ENCODE assay signal across 8 mouse cellular contexts in genomic region chr10:75872025-75872914, GRCm38 (mm10). TPM values are rescaled to one million over a fixed set of nuclear protein-coding genes. Genes with fewer than 3 reads are reported as not detected.
DNase-seq lines count a peak whose midpoint lies in the region; ATAC-seq and TF ChIP-seq lines count a peak whose summit lies in the region.

No protein-coding gene starts in this region.

- TF ChIP-seq POLR2A in olfactory bulb, adult 2 months (IDR thresholded peaks at IDR 0.05; ENCODE audit: insufficient read depth, low read depth, low read length) = peak; percentile 26; the same call in 1 of the 2 replicates

- WGBS in lung, embryonic 14.5 days = 34% methylated on average over 10 of the region's 10 CpGs
- WGBS in forebrain, embryonic 10.5 days = 37% methylated on average over 10 of the region's 10 CpGs
- 41% methylated on average over 10 of the region's 10 CpGs for WGBS in limb, embryonic 13.5 days
- WGBS in olfactory bulb, adult 2 months = 38% methylated on average over 10 of the region's 10 CpGs

- 0 out of 2 replicates have a peak overlapping the region, but pooled peaks have one; percentile 63 for H3K27ac ChIP-seq in lung, embryonic 14.5 days (ENCODE audit: low read depth)
- H3K27ac ChIP-seq in forebrain, embryonic 10.5 days = peak overlapping the region; percentile 90
- no peak overlapping the region for H3K27ac ChIP-seq in limb, embryonic 13.5 days
- H3K27ac ChIP-seq in olfactory bulb, adult 2 months (ENCODE audit: insufficient read depth, low read depth, low read length) = peak overlapping the region; percentile 53

- peak overlapping the region; percentile 61 for H3K4me2 ChIP-seq in lung, embryonic 14.5 days
- H3K4me2 ChIP-seq in limb, embryonic 13.5 days (replicated peaks) = peak overlapping the region; percentile 69

- H3K9me3 ChIP-seq in lung, embryonic 14.5 days (ENCODE audit: low read depth, low read length) = no peaks in the 10 kb centered on the region
- H3K9me3 ChIP-seq in forebrain, embryonic 10.5 days = no peaks in the 10 kb centered on the region
- no peaks in the 10 kb centered on the region for H3K9me3 ChIP-seq in limb, embryonic 13.5 days

- H3K4me3 ChIP-seq in lung, embryonic 14.5 days (ENCODE audit: low read depth, low read length) = peak overlapping the region; percentile 30
- H3K4me3 ChIP-seq in forebrain, embryonic 10.5 days = peak overlapping the region; percentile 52
- H3K4me3 ChIP-seq in limb, embryonic 13.5 days = peak overlapping the region; percentile 38
- peak overlapping the region; percentile 46 for H3K4me3 ChIP-seq in olfactory bulb, adult 2 months (ENCODE audit: insufficient read depth, low read depth, low read length)

- no peaks in the 10 kb centered on the region for H3K36me3 ChIP-seq in lung, embryonic 14.5 days (ENCODE audit: insufficient read depth)
- H3K36me3 ChIP-seq in forebrain, embryonic 10.5 days (replicated peaks) = no peaks in the 10 kb centered on the region
- no peaks in the 10 kb centered on the region for H3K36me3 ChIP-seq in limb, embryonic 13.5 days

- no peak for DNase-seq in lung, embryonic 14.5 days
- no peak for DNase-seq in lung, adult 18-20 months
- DNase-seq in forebrain, embryonic 10.5 days (ENCODE audit: extremely low spot score, low spot score) = no peak
- no peak for DNase-seq in embryo, embryonic 10 days (ENCODE audit: low spot score)
- DNase-seq in spleen, adult 18-20 months = no peak
- DNase-seq in urinary bladder, postnatal 10 days (ENCODE audit: low spot score) = no peak

- no peaks in the 10 kb centered on the region for H3K27me3 ChIP-seq in lung, embryonic 14.5 days (ENCODE audit: insufficient read depth, low read length)
- H3K27me3 ChIP-seq in forebrain, embryonic 10.5 days (ENCODE audit: poor library complexity, severe bottlenecking) = no peaks in the 10 kb centered on the region
- no peaks in the 10 kb centered on the region for H3K27me3 ChIP-seq in limb, embryonic 13.5 days

- no peak for TF ChIP-seq CTCF in lung, embryonic 14.5 days (IDR thresholded peaks at IDR 0.05; ENCODE audit: low read depth)
- TF ChIP-seq CTCF in olfactory bulb, adult 2 months (IDR thresholded peaks at IDR 0.05; ENCODE audit: insufficient read depth, low read depth, low read length) = no peak

- ATAC-seq in lung, embryonic 14.5 days (ENCODE audit: insufficient read depth) = peak; percentile 3; the same call in 1 of the 2 replicates
- ATAC-seq in limb, embryonic 13.5 days (ENCODE audit: low FRiP score, low read depth) = no peak

- no peaks in the 10 kb centered on the region for H3K4me1 ChIP-seq in lung, embryonic 14.5 days (ENCODE audit: insufficient read depth)
- peaks cover 26% of the 10 kb centered on the region for H3K4me1 ChIP-seq in forebrain, embryonic 10.5 days
- peaks cover 10% of the 10 kb centered on the region for H3K4me1 ChIP-seq in limb, embryonic 13.5 days
- H3K4me1 ChIP-seq in olfactory bulb, adult 2 months (ENCODE audit: control insufficient read depth, insufficient read depth, low read length) = 0 out of 2 replicates have a peak, but pooled peaks cover 2% of the 10 kb centered on the region

- peak overlapping the region; percentile 32; the same call in 1 of the 2 replicates for H3K9ac ChIP-seq in lung, embryonic 14.5 days
- peak overlapping the region; percentile 58; the same call in 1 of the 2 replicates for H3K9ac ChIP-seq in limb, embryonic 13.5 days

RNA-seq across cellular contexts. Expression of gene Mif, which starts 12.2 kb away (rescaled TPM):
- 2,116 and 2,356 TPM in 2 replicates for polyA plus RNA-seq in lung, embryonic 14.5 days (2014; fragmentation: Nextera tagmentation; extraction: Ambion mirVana)
- polyA plus RNA-seq in forebrain, embryonic 10.5 days (2016; fragmentation: Nextera tagmentation; extraction: Ambion mirVana) = 3,631 and 3,763 TPM in 2 replicates
- polyA plus RNA-seq in limb, embryonic 13.5 days (2015; fragmentation: Nextera tagmentation; extraction: Ambion mirVana) = 1,677 and 1,740 TPM in 2 replicates
- not detected in 2 replicates for polyA plus RNA-seq in olfactory bulb, adult 2 months (2012; ENCODE audit: insufficient read depth, insufficient read length, low replicate concordance, missing spikeins)

RNA-seq across cellular contexts. Expression of gene Derl3, which starts 20.9 kb away (rescaled TPM):
- polyA plus RNA-seq in lung, embryonic 14.5 days (2014; fragmentation: Nextera tagmentation; extraction: Ambion mirVana) = 1.9 and 2.0 TPM in 2 replicates
- polyA plus RNA-seq in forebrain, embryonic 10.5 days (2016; fragmentation: Nextera tagmentation; extraction: Ambion mirVana) = 1.8 and 2.4 TPM in 2 replicates
- 3.4 and 3.7 TPM in 2 replicates for polyA plus RNA-seq in limb, embryonic 13.5 days (2015; fragmentation: Nextera tagmentation; extraction: Ambion mirVana)
- not detected in 2 replicates for polyA plus RNA-seq in olfactory bulb, adult 2 months (2012; ENCODE audit: insufficient read depth, insufficient read length, low replicate concordance, missing spikeins)

RNA-seq across cellular contexts. Expression of gene Gstt2, which starts 35.0 kb away (rescaled TPM):
- 28.0 and 29.8 TPM in 2 replicates for polyA plus RNA-seq in lung, embryonic 14.5 days (2014; fragmentation: Nextera tagmentation; extraction: Ambion mirVana)
- polyA plus RNA-seq in forebrain, embryonic 10.5 days (2016; fragmentation: Nextera tagmentation; extraction: Ambion mirVana) = 7.3 and 8.3 TPM in 2 replicates
- polyA plus RNA-seq in limb, embryonic 13.5 days (2015; fragmentation: Nextera tagmentation; extraction: Ambion mirVana) = 12.7 and 13.8 TPM in 2 replicates
- not detected in 2 replicates for polyA plus RNA-seq in olfactory bulb, adult 2 months (2012; ENCODE audit: insufficient read depth, insufficient read length, low replicate concordance, missing spikeins)

RNA-seq across cellular contexts. Expression of gene Smarcb1, which starts 49.1 kb away (rescaled TPM):
- 199 and 219 TPM in 2 replicates for polyA plus RNA-seq in lung, embryonic 14.5 days (2014; fragmentation: Nextera tagmentation; extraction: Ambion mirVana)
- 275 and 283 TPM in 2 replicates for polyA plus RNA-seq in forebrain, embryonic 10.5 days (2016; fragmentation: Nextera tagmentation; extraction: Ambion mirVana)
- 247 and 248 TPM in 2 replicates for polyA plus RNA-seq in limb, embryonic 13.5 days (2015; fragmentation: Nextera tagmentation; extraction: Ambion mirVana)
- not detected in 2 replicates for polyA plus RNA-seq in olfactory bulb, adult 2 months (2012; ENCODE audit: insufficient read depth, insufficient read length, low replicate concordance, missing spikeins)

RNA-seq across cellular contexts. Expression of gene Gstt4, which starts 49.9 kb away (rescaled TPM):
- polyA plus RNA-seq in lung, embryonic 14.5 days (2014; fragmentation: Nextera tagmentation; extraction: Ambion mirVana) = not detected in 2 replicates
- polyA plus RNA-seq in forebrain, embryonic 10.5 days (2016; fragmentation: Nextera tagmentation; extraction: Ambion mirVana) = not detected in 2 replicates
- not detected in 2 replicates for polyA plus RNA-seq in limb, embryonic 13.5 days (2015; fragmentation: Nextera tagmentation; extraction: Ambion mirVana)
- polyA plus RNA-seq in olfactory bulb, adult 2 months (2012; ENCODE audit: insufficient read depth, insufficient read length, low replicate concordance, missing spikeins) = not detected in 2 replicates

Comparison
In these comparisons a context has a peak if more than half of its experiments do, and no peak if none do; other contexts are left out.
1. RNA of gene Mif, which starts 12.2 kb away (polyA plus RNA-seq): 3,631 to 3,763 TPM in forebrain, embryonic 10.5 days, 2,116 to 2,356 TPM in lung, embryonic 14.5 days and 1,677 to 1,740 TPM in limb, embryonic 13.5 days; not detected in olfactory bulb, adult 2 months; every median in the first group is over 1,000 times any median in the second.
2. Peak in every context shown above with its lines, with median percentiles within 50 percentile points of each other: H3K4me3 ChIP-seq.